Mouse (Mus musculus) thymus, postnatal 14 days (tissue): ENCODE results near the gene Gm10197.

ENCODE experiments used
- DNase-seq: peaks from one replicate; pipeline ENCODE4 v3.0.0; 2021

Gene Gm10197

DNA sequence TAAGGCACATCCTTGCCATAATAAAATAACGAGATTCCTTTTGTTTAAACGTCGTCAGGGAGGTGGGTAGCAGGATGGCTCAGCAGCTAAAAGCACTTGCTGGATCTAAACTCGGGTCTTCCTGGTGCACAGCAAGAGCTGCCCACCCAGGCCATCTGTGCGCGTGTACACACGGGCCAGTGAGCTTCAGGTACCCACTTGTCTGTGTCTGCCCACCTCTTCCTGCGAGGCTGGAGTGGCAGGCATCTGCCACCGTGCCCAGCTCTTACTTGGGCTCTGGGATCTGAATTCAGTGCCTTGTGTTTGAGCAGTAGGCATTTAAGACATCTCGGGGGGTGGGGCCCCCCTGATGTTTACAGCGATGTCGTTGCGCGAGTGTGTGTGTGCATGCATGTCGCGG lies 16.5 kb downstream of the Gm10197 start:
- DNase-seq, result no peak

DNA sequence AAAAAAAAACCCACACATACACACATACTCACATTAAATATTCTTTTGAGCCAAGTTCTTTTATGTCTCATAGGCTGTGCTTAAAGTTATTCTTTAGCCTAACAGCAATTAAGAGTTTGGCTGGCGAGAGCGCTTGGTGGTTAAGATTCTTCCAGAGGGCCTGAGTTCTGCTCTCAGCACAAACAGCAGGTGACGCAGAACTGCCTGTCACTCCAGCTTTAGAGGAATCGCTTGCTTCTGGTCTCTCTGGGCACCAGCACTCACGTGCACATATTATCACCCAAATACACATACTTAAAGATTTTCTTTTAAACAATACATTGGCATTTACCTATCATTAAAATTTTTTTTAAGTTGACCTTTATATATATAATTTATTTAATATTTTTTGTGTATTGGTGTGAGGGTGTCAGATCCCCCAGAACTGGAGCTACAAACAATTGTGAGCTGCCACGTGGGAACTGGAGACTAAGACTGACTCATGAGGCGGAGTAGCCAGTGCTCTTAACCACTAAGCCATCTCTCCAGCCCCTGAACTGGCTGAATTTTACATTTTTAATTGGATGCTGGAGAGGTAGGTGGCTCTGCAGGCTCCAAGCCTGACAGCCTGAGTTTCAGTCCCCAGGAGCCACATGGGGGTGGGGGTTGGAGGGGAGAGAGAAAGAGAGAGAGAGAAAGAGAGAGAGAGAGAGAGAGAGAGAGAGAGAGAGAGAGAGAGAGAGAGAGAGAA lies 17.1 kb downstream of the Gm10197 start:
- DNase-seq, result no peak

DNA sequence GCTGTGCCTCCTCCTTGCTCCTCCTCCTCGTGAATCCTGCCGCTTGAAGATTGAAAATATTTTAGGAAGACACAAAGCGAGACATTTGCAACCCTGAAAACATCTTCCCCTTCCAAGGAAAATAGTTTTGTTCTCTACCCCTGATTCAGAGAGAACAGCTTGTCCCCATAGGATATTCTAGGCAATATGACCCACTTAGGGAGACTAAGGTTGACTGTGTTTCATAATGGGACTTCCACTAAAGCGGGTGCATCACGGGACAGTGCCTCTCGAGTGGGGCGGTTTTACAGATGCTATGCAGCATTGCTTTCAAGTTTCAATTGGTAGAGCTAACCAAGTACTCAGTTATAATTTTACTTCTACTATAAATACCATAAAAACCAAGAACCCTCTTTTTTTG lies 17.7 kb downstream of the Gm10197 start:
- no peak for DNase-seq

DNA sequence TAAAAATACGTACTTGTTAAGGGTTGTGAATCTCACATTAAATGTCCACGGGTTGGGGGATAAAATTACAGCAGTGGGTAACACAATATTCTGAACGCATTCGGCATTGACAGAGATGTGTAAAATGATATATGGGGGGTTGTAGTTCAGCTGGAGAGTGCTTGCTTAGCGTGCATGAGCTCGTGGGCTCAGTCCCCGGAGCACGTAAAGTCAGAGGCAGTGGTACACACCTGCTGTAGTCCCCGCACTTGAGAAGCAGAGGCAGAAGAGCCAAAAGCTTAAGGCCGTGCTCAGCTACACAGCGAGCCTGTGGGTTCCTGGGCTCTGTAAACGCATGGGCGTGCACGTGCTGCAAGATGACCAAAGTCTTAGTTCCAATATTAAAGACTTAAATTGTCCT lies 25.8 kb downstream of the Gm10197 start:
- DNase-seq, result no peak

DNA sequence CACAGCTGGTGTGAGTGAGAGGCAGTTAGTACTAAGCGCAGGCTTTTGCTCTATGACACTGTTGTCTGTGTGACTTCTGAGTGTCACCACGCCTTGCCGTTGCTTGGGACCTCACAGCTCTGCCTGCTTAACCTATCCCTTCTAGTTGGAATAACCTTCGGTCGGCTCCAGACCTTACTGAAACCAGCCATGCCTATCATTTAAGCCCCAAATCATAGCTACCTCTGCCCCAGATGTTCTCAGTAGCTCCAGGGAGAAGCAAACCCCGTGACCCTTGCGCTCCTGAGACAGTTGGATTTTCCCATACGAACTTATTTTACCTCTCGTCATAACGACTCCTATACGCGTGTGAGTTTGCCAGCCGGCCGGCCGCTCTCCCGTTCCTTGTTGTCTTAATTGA lies 27.5 kb downstream of the Gm10197 start:
- no peak for DNase-seq

DNA sequence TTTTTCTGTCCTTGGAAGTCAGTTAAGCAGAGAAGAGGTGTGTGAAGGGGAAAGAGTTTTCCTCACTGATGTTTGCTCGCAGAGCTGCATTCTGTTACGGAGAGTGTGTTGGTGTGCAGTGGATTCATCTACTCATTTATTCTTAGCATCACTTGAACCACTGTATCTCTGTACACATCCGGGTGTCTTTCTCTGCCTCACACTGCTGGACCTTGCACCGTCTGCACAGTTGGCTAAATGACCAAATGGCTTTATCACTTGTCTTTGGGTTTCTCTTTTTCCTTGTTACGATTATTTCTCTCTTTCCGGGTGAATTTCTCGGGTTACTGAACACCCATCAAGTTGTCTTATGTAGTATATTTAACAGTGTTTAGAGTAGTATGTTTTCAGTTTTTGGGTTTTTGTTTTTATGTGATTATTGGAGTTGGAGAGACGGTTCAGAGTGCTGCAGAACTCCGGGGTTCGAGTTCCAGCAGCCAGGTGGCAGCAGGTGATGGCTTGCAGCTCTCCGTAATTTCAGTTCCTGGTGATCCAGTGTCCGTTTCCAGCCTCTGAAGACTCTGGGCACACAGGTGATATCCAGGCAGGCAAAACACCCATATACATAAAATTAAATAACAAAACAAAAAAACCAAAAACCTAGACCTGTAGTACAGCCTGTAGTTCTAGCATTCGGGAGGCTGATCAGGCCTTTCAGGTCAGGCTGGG lies 28.2 kb downstream of the Gm10197 start:
- no peak for DNase-seq

DNA sequence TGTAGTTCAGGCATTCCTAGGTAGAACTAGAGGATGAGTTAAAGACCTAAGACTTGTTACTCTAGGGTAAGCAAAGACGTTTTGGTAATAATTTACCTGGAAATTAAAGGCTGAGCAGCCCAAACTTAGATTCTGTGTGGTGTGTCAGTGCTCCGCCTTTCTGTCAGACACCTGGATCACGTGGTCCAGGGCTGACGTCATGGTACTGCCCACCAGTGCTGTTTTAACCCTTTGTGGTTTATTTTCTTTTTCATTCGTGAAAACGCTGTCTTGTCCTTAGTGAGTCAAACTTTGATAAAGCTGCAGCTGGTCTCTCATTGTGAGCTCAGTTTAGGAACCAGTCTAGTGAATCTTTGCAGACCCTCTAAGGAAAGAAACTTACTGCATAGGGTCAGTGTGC lies 31.1 kb downstream of the Gm10197 start:
- DNase-seq, result no peak

DNA sequence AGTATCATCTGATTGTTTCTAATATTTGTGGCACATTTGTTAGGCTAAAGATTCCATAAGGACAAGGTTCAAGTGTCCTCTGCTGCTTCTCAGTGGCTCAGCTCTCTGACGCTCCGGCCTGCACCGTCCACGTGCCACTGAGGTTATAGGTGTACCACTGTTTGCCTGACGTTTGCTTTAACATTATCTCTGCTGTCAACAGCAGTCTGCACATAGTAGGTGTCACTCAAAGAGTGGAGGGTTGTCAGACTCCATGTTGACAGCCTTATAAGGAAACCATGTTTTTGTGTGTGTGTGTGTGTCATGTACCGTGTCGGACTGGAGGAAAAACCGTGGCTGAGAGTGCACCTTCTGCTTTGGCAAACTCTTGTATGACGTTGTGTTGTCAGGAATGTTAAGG lies 36.3 kb downstream of the Gm10197 start:
- DNase-seq, result no peak

DNA sequence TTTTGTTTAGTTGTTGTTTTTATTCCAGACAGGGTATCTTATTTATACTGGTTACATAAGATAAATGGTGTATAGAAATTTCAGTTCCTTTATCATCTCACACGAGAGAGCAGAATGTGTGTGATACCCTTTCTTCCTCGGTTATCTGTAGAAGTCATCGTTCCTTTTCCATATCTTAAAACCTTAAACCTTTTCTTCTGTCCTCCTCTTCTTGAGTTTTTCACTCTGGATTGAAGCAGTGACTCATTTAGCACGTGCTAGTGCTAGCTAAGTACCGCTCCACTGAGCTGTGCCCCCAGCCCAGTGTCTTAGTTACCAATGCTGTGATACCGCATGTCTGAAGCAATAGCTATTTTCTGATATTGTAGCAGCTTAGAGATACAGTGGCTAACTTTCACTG lies 37.8 kb downstream of the Gm10197 start:
- no peak for DNase-seq

DNA sequence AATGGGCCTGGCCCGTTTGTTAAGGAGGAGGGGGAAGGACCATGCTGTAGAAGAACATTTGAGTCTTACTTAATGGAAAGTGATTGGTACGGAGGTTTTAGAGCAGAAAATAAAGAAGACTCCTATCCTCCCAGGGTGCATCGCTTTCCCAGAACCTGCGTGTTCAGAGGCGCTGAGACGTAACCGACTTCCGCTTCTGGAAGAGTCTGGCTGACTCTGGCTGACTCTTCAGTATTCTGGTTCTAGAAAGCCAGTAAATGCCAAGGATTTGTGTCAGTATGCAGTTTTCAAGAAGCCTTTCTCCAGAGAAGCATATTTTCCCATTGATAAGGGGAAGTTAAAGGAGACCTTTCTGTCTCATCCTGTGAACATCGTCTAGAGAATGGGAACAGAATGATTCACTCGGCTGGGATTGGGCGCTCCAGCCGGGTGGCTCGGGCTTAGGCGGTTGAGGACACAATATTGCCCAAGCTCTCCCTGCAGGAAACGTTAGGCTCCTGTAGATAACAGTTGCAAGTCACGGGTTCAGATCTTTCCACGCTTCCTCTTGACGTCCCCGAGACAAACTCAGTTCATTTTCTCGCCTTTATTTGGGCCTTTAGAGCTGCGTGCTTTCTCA lies 39.6 kb downstream of the Gm10197 start:
- no peak for DNase-seq

DNA sequence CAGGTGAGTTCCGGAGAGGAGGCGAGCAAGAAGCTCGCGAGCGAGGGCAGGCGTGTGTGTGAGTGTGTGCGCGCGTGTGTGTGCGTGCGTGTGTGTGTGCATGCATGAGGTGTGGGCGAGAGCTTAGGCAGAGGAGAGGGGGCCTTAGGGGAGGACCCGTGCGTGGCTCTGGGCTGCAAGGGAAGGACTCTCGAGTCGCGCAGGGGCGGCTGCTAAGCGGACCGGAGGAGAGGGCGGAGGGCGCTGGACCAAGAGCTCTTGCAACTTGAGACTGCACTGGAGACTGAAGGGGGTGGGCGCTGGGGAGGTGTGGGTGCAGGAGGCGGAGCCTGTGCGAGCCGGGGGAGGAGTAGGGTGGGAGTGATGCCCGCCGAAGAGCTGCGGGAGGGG lies 41.6 kb downstream of the Gm10197 start:
- peak; percentile 88 for DNase-seq

DNA sequence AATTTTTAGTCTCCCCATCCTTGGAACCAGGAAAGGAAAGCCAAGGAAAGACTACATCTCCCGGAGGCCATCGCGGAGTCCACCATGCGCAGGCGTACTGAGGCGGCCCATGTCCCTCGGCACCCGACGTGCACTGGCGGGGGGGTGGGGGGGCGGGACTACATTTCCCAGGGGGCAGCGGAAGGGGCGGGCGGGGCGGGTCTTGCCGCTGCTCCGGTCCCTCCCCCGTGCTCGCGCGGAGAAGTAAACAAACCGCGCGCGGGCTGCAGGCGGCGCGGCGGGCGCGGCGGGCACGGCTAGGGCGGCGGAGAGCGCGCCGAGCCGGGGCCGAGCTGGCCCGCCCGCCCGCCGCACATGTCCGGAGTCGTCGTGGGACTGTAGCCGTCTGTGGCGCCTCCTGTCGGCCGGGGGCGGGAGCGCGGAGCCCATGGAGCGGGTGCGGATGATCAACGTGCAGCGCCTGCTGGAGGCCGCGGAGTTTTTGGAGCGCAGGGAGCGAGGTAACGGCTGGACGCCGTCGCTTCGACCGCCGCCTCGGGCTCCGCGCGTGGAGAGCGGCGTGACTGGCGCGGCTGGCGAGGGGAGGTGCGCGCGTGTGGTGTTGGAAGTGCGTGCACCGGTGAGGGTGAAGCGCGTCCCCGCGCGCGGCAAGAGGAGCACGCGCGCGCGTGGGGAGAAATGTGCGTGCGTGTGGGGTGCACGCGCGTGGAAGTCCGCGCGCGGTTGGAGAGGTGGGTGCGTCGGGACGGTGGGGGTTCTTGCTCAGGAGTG lies 42.2 kb downstream of the Gm10197 start:
- peak; percentile 90 for DNase-seq

DNA sequence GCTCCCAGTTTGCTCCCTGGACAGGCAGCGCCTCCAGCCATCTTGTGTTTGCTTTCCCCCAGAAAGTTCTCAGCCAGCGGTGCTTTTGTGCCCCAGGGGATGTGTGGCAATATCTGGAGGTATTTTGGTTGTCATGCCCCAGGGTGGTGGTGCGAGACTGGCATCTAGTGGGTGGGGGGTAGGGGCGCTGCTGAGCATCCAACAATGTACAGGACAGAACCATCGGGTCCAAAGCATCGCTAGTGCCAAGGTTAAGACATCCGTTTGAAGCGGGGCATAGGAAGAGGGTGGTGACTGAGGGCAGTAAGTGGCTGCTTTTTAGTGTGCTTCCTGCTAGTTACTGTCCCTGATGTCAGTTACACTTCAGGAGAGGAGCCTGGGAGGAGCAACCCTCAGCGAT lies 43.5 kb downstream of the Gm10197 start:
- peak; percentile 39 for DNase-seq

DNA sequence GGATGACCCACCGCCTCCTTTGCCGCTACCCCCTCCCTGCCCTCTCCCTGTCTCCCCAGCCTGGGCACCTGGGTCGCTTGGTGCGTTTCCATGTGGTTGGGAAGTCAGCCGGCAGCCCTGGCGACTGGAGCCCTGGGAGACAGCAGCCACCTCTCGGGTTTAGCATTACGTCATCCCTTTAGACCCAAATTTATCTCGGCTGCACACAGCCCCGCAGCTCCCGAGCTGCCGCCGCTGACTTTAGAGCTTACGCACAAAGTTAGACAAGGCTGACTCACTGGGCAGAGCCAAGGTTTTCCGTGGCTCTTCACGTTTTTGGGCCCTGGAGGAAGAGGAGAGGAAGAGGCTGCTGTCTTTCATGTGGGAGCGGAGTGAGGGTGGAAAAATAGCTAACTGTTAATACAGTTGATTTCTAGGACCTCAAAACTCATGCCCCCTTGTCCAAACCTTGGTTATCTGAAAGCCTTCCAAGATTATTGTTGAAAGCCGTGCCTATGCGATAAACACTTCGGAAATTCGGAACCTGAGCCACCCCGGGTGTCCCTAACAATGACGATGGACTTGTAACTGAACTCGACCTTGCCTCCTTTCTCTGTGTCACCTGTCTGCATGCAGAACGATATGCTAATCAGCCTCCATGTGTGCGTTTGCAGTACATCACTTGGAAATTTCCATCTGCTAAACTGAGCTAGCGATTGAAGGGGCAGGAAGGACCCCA lies 45.8 kb downstream of the Gm10197 start:
- DNase-seq, result peak; percentile 23

DNA sequence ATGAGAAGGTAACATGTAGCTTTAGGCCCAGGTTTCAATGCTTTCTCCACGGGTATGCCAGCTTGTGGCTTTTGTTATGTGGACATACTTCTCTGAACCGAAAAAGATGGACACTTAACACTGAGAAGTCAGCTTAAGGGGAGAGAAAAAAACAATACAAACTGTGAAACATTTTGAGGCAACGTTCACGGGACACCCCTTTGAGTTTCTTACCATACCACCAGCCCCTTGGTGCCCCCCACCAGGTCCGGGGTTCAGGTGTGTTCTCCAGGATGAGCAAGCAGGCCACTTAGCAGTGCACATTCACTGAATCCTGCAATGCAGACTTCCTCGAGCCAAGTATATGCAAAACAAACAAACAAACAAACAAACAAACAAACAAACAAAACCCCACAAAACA lies 46.7 kb downstream of the Gm10197 start:
- no peak for DNase-seq

DNA sequence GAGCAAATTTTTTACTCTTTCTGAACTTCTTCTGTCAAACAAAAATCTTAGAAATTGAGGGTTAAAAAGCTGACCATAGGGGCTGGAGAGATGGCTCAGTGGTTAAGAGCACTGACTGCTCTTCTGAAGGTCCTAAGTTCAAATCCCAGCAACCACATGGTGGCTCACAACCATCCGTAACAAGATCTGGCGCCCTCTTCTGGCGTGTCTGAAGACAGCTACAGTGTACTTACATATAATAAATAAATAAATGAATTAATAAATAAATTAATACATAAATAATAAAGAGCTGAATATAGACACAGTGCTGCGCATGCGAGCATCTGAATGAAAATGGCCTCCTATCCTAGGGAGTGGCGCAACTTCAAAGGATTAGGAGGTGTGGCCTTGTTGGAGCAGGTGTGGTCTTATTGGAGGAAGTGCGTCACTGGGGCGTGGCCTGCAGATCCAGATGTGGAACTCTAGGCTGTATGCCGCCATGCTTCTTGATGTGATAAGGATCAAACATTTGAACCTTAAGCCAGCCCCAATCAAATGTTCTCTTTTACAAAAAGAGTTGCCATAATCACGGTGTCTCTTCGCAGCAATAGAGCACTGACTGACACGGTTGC lies 49.0 kb downstream of the Gm10197 start:
- no peak for DNase-seq
